Comparison of ENCODE assay signal across 8 mouse cellular contexts in the genomic region with DNA sequence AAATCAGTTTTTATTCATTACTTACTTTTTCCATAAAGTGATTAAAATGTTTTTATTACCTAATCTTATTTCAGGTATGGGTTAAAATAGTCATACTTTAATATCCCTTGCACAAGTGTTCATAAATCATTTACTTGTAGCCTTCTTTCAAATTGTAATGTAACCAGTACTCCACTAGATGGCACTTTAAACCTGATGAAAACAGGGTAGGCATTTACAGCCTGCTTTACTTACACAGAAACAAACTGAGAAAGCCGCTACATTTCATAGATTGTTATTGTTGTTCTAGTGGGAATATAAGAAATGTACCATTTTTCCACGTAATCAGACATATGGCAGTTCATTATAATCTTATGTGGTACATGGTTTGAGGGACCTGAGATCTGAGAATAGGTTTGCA. TPM values are rescaled to one million over a fixed set of nuclear protein-coding genes. Genes with fewer than 3 reads are reported as not detected.
DNase-seq lines count a peak whose midpoint lies in the region; ATAC-seq and TF ChIP-seq lines count a peak whose summit lies in the region.

No protein-coding gene starts in this region.

- H3K4me3 ChIP-seq in gastrocnemius, adult 2 months = peak overlapping the region; percentile 54

- TF ChIP-seq CTCF in gastrocnemius, adult 2 months (IDR thresholded peaks at IDR 0.05) = peak; percentile 80

- H3K27ac ChIP-seq in gastrocnemius, adult 2 months = no peak overlapping the region

- intact Hi-C loops in gastrocnemius, adult 2 months (cut with DNase I) = loop anchor here (10.0 kb wide), 2 partner anchors 235 to 1885 kb away; no protein-coding TSS in a partner anchor

- no peak for DNase-seq in gastrocnemius, adult 2 months
- DNase-seq in gastrocnemius, postnatal 25 days = no peak
- DNase-seq in 3134 (ENCODE audit: extremely low read depth, insufficient read length, low spot score) = peak; percentile 40
- DNase-seq in induced T-regulatory cell, adult 2 months (ENCODE audit: low read depth) = peak; percentile 69
- peak; percentile 81 for DNase-seq in retina, embryonic 14.5 days (ENCODE audit: low spot score)
- no peak for DNase-seq in thymus, postnatal 36 days
- DNase-seq in heart, adult 11 months = no peak

- peak; percentile 71 for ATAC-seq in activated CD4-positive, CD25-positive, alpha-beta regulatory T cell, adult 4 months

RNA-seq across cellular contexts. Expression of gene Vps50, which starts 11.6 kb away (rescaled TPM):
- 10 to 100 TPM; 21.1 to 21.8 TPM for total RNA-seq in gastrocnemius, adult 2 months (2021)
- total RNA-seq in gastrocnemius, postnatal 25 days (2021) = 10 to 100 TPM; 17.4 to 17.6 TPM
- polyA plus RNA-seq in activated CD4-positive, CD25-positive, alpha-beta regulatory T cell, adult 4 months (2017; shearing (Covaris generic)) = 10 to 100 TPM; 14.9 to 20.5 TPM

RNA-seq across cellular contexts. Expression of gene Hepacam2, which starts 11.7 kb away (rescaled TPM):
- under 1 TPM in 1 of 2 experiments, not detected in 1; 0.22 TPM for total RNA-seq in gastrocnemius, adult 2 months (2021)
- not detected for total RNA-seq in gastrocnemius, postnatal 25 days (2021)
- polyA plus RNA-seq in activated CD4-positive, CD25-positive, alpha-beta regulatory T cell, adult 4 months (2017; shearing (Covaris generic)) = under 1 TPM in 1 of 2 experiments, not detected in 1; 0.46 TPM

Comparison
In these comparisons a context has a peak if more than half of its experiments do, and no peak if none do; other contexts are left out.
1. DNase-seq: peak in 3134 (single experiment), induced T-regulatory cell, adult 2 months (single experiment) and retina, embryonic 14.5 days (single experiment); none in gastrocnemius, adult 2 months (single experiment), gastrocnemius, postnatal 25 days (single experiment), thymus, postnatal 36 days (0 of 2) and heart, adult 11 months (single experiment).